Mouse (Mus musculus) common myeloid progenitor, adult 5-6 weeks (primary cell): ENCODE results near the gene Gnb4. TPM values are rescaled to one million over a fixed set of nuclear protein-coding genes. Genes with fewer than 3 reads are reported as not detected.

Experiments
- total RNA-seq: library from RNA; stranded (forward); fragments of 200-1000, 187-1606 nt; gene quantifications from 2 replicates; pipeline ENCODE4 v1.2.3, GENCODE M21; 2017

Gnb4 gene
- total RNA-seq, 1 experiment from 2014 or later: 32.8 TPM

Other genes with a start within 250 kb of the Gnb4 start
- 25.5 and 32.7 TPM in 2 replicates for gene Pik3ca, start 218.9 kb downstream of the Gnb4 start, total RNA-seq
- not detected in 2 replicates for gene Kcnmb3, start 124.4 kb downstream of the Gnb4 start, total RNA-seq
- 48.8 and 58.3 TPM in 2 replicates for gene Zfp639, start 106.3 kb downstream of the Gnb4 start, total RNA-seq
- 32.8 and 48.1 TPM in 2 replicates for gene Mfn1, start 87.1 kb downstream of the Gnb4 start, total RNA-seq
- 85.9 and 95.0 TPM in 2 replicates for gene Actl6a, start 89.7 kb upstream of the Gnb4 start, total RNA-seq
- 130 TPM in 2 replicates for gene Ndufb5, start 120.4 kb upstream of the Gnb4 start, total RNA-seq
- gene Mrpl47, start 121.0 kb upstream of the Gnb4 start, total RNA-seq: 27.8 and 31.0 TPM in 2 replicates
- not detected in 2 replicates for gene Usp13, start 201.0 kb upstream of the Gnb4 start, total RNA-seq